Mouse (Mus musculus) forebrain, embryonic 10.5 days (tissue): ENCODE measurements around the gene Lrrc75a. TPM values are rescaled to one million over a fixed set of nuclear protein-coding genes. Genes with fewer than 3 reads are reported as not detected.
A peak's percentile ranks its signal among the peaks of the same experiment; 100 is the strongest.

Experiments
- DNase-seq: peaks from one replicate; pipeline ENCODE4 v3.0.0-alpha.2; 2017; ENCODE audit warnings: low spot score; ENCODE audit errors: extremely low spot score
- H3K27ac ChIP-seq: fragments of 300-500 bp; sonication (generic); 2 replicates; pipeline ENCODE4 v1.5.1; 2016; ENCODE audit warnings: mild to moderate bottlenecking
- H3K27me3 ChIP-seq: fragments of 300-500 bp; sonication (generic); 2 replicates; pipeline ENCODE4 v1.6.1; 2016; ENCODE audit warnings: mild to moderate bottlenecking; ENCODE audit not compliant: poor library complexity, severe bottlenecking
- H3K36me3 ChIP-seq: fragments of 300-500 bp; sonication (generic); replicated peaks from 2 replicates; pipeline ENCODE4 v1.6.1; 2016; ENCODE audit warnings: mild to moderate bottlenecking, moderate library complexity
- H3K4me1 ChIP-seq: fragments of 300-500 bp; sonication (generic); 2 replicates; pipeline ENCODE4 v1.6.1; 2016
- H3K4me3 ChIP-seq: fragments of 300-500 bp; sonication (generic); 2 replicates; pipeline ENCODE4 v1.5.1; 2016; ENCODE audit warnings: mild to moderate bottlenecking, moderate library complexity
- H3K9me3 ChIP-seq: fragments of 300-500 bp; sonication (generic); 2 replicates; pipeline ENCODE4 v1.6.1; 2016; ENCODE audit warnings: mild to moderate bottlenecking, moderate library complexity
- WGBS: fragments of 180-500 bp; shearing (Covaris S2); methylation state at CpG from one replicate; pipeline ENCODE4 v1.1.7; 2016; 5-methylcytosine and 5-hydroxymethylcytosine counted together
- polyA plus RNA-seq: library from polyadenylated mRNA; unstranded; fragments of >200 nt; fragmentation: Nextera tagmentation; extraction: Ambion mirVana; gene quantifications from 2 replicates; pipeline ENCODE4 v1.2.1, GENCODE M21; 2016

Lrrc75a gene
- polyA plus RNA-seq, 1 experiment from 2014 or later = 9.1 TPM

GRCm38 (mm10) chr11:62624341-62625291, 23.7 kb downstream of the Lrrc75a start:
- H3K27me3 ChIP-seq = no peaks in the 10 kb centered on the region
- H3K9me3 ChIP-seq = no peaks in the 10 kb centered on the region
- no peak overlapping the region; the same call in 1 of the 2 replicates for H3K4me3 ChIP-seq
- 72% methylated on average over 10 of the region's 10 CpGs for WGBS
- H3K27ac ChIP-seq = peak overlapping the region; percentile 56
- peak; percentile 29 for DNase-seq
- H3K36me3 ChIP-seq = peaks cover 14% of the 10 kb centered on the region
- H3K4me1 ChIP-seq = peaks cover 52% of the 10 kb centered on the region

GRCm38 (mm10) chr11:62622850-62623249, 25.5 kb downstream of the Lrrc75a start:
- WGBS = 49% methylated on average over 4 of the region's 4 CpGs
- Histone ChIP-seq H3K36me3 (peaks cover 29% of the 10 kb centered on the region), H3K4me3 (no peak overlapping the region), H3K27ac (peak overlapping the region; percentile 22), H3K27me3 (no peaks in the 10 kb centered on the region), H3K9me3 (no peaks in the 10 kb centered on the region), H3K4me1 (peaks cover 34% of the 10 kb centered on the region)
- DNase-seq = no peak

GRCm38 (mm10) chr11:62621586-62622283, 26.6 kb downstream of the Lrrc75a start:
- Histone ChIP-seq H3K27ac (no peak overlapping the region), H3K36me3 (peaks cover 36% of the 10 kb centered on the region), H3K27me3 (no peaks in the 10 kb centered on the region), H3K4me3 (no peak overlapping the region), H3K4me1 (peaks cover 31% of the 10 kb centered on the region), H3K9me3 (peaks cover 2% of the 10 kb centered on the region; the same call in 1 of the 2 replicates)
- no peak for DNase-seq
- WGBS = 82% methylated on average over 4 of the region's 4 CpGs

GRCm38 (mm10) chr11:62621079-62621478, 27.2 kb downstream of the Lrrc75a start:
- H3K36me3 ChIP-seq = peaks cover 41% of the 10 kb centered on the region
- no peak for DNase-seq
- H3K4me1 ChIP-seq = peaks cover 31% of the 10 kb centered on the region
- no peak overlapping the region for H3K27ac ChIP-seq
- 97% methylated on average over 8 of the region's 8 CpGs for WGBS
- H3K27me3 ChIP-seq = no peaks in the 10 kb centered on the region
- H3K4me3 ChIP-seq = no peak overlapping the region
- H3K9me3 ChIP-seq = peaks cover 3% of the 10 kb centered on the region; the same call in 1 of the 2 replicates

- Histone ChIP-seq H3K4me1 (peaks cover 26% of the 10 kb centered on the region), H3K9me3 (peaks cover 3% of the 10 kb centered on the region; the same call in 1 of the 2 replicates), H3K4me3 (no peak overlapping the region), H3K27me3 (peaks cover 12% of the 10 kb centered on the region; the same call in 1 of the 2 replicates), H3K27ac (no peak overlapping the region), H3K36me3 (peaks cover 56% of the 10 kb centered on the region)
- DNase-seq = no peak
- 90% methylated on average over 4 of the region's 4 CpGs for WGBS
Observed at GRCm38 (mm10) chr11:62615456-62615855, 32.9 kb downstream of the Lrrc75a start.

- no peak for DNase-seq
- H3K4me1 ChIP-seq = peaks cover 26% of the 10 kb centered on the region
- H3K9me3 ChIP-seq = peaks cover 3% of the 10 kb centered on the region; the same call in 1 of the 2 replicates
- H3K27ac ChIP-seq = peak overlapping the region; percentile 85
- H3K36me3 ChIP-seq = peaks cover 56% of the 10 kb centered on the region
- H3K4me3 ChIP-seq = no peak overlapping the region
- WGBS = 89% methylated on average over 8 of the region's 8 CpGs
- peaks cover 12% of the 10 kb centered on the region; the same call in 1 of the 2 replicates for H3K27me3 ChIP-seq
Observed at GRCm38 (mm10) chr11:62614876-62615410, 33.4 kb downstream of the Lrrc75a start.

- WGBS = 11% methylated on average over 19 of the region's 19 CpGs
- Histone ChIP-seq H3K4me3 (peak overlapping the region; percentile 42), H3K9me3 (peaks cover 3% of the 10 kb centered on the region; the same call in 1 of the 2 replicates), H3K36me3 (peaks cover 55% of the 10 kb centered on the region), H3K4me1 (peaks cover 26% of the 10 kb centered on the region), H3K27ac (peak overlapping the region; percentile 85), H3K27me3 (peaks cover 12% of the 10 kb centered on the region; the same call in 1 of the 2 replicates)
- peak; percentile 96 for DNase-seq
Observed at GRCm38 (mm10) chr11:62613657-62614365, 34.5 kb downstream of the Lrrc75a start.

GRCm38 (mm10) chr11:62612604-62613003, 35.7 kb downstream of the Lrrc75a start:
- peak overlapping the region; percentile 85 for H3K27ac ChIP-seq
- peaks cover 26% of the 10 kb centered on the region for H3K4me1 ChIP-seq
- H3K27me3 ChIP-seq = peaks cover 12% of the 10 kb centered on the region; the same call in 1 of the 2 replicates
- H3K36me3 ChIP-seq = peaks cover 57% of the 10 kb centered on the region
- WGBS = 69% methylated on average over 10 of the region's 10 CpGs
- H3K4me3 ChIP-seq = no peak overlapping the region
- H3K9me3 ChIP-seq = peaks cover 3% of the 10 kb centered on the region; the same call in 1 of the 2 replicates
- no peak for DNase-seq

GRCm38 (mm10) chr11:62610304-62610703, 38.0 kb downstream of the Lrrc75a start:
- Histone ChIP-seq H3K27me3 (peaks cover 8% of the 10 kb centered on the region; the same call in 1 of the 2 replicates), H3K27ac (no peak overlapping the region), H3K36me3 (peaks cover 58% of the 10 kb centered on the region), H3K9me3 (no peaks in the 10 kb centered on the region), H3K4me3 (no peak overlapping the region), H3K4me1 (peaks cover 36% of the 10 kb centered on the region)
- 90% methylated on average over 6 of the region's 6 CpGs for WGBS
- DNase-seq = no peak

GRCm38 (mm10) chr11:62608826-62609675, 39.3 kb downstream of the Lrrc75a start:
- no peaks in the 10 kb centered on the region for H3K9me3 ChIP-seq
- no peaks in the 10 kb centered on the region for H3K27me3 ChIP-seq
- no peak for DNase-seq
- H3K4me1 ChIP-seq = peaks cover 40% of the 10 kb centered on the region
- WGBS = 81% methylated on average over 10 of the region's 10 CpGs
- peaks cover 70% of the 10 kb centered on the region for H3K36me3 ChIP-seq
- H3K4me3 ChIP-seq = no peak overlapping the region
- H3K27ac ChIP-seq = no peak overlapping the region

GRCm38 (mm10) chr11:62607952-62608201, 40.4 kb downstream of the Lrrc75a start:
- no peak overlapping the region for H3K4me3 ChIP-seq
- no peaks in the 10 kb centered on the region for H3K9me3 ChIP-seq
- no peak for DNase-seq
- WGBS = 97% methylated on average over 1 of the region's 1 CpGs
- peaks cover 32% of the 10 kb centered on the region for H3K4me1 ChIP-seq
- no peaks in the 10 kb centered on the region for H3K27me3 ChIP-seq
- peaks cover 82% of the 10 kb centered on the region for H3K36me3 ChIP-seq
- H3K27ac ChIP-seq = no peak overlapping the region
